Mouse (Mus musculus) kidney, postnatal 0 days (tissue): ENCODE measurements around the gene Aldh1a2. TPM values are rescaled to one million over a fixed set of nuclear protein-coding genes. Genes with fewer than 3 reads are reported as not detected.

ENCODE experiments used
- ATAC-seq: fragments of 200-750 bp; cut with Nextera tagmentation; replicated peaks from 2 replicates; pipeline ENCODE4 v1.8.0; 2017; ENCODE audit warnings: low read depth, moderate number of reproducible peaks, moderate TSS enrichment, moderate library complexity; ENCODE audit not compliant: low FRiP score
- DNase-seq: peaks from one replicate; pipeline ENCODE4 v3.0.0-alpha.2; 2016; ENCODE audit warnings: low spot score
- H3K27ac ChIP-seq: fragments of 300-500 bp; sonication (generic); 2 replicates; pipeline ENCODE4 v1.5.1; 2014; ENCODE audit warnings: mild to moderate bottlenecking
- H3K27me3 ChIP-seq: fragments of 300-500 bp; sonication (generic); 2 replicates; pipeline ENCODE4 v1.6.1; 2014; ENCODE audit warnings: low read length, mixed read lengths; ENCODE audit not compliant: insufficient read depth
- H3K36me3 ChIP-seq: fragments of 300-500 bp; sonication (generic); 2 replicates; pipeline ENCODE4 v1.6.1; 2014; ENCODE audit warnings: low read length, mixed read lengths; ENCODE audit not compliant: insufficient read depth
- H3K4me1 ChIP-seq: fragments of 300-500 bp; sonication (generic); replicated peaks from 2 replicates; pipeline ENCODE4 v1.6.1; 2014; ENCODE audit warnings: antibody characterized with exemption, low read length, mixed read lengths; ENCODE audit not compliant: insufficient read depth
- H3K4me2 ChIP-seq: fragments of 300-500 bp; sonication (generic); 2 replicates; pipeline ENCODE4 v1.6.1; 2014; ENCODE audit warnings: mild to moderate bottlenecking, low read length, moderate library complexity, mixed read lengths
- H3K4me3 ChIP-seq: fragments of 300-500 bp; sonication (generic); replicated peaks from 2 replicates; pipeline ENCODE4 v1.5.1; 2014; ENCODE audit warnings: low read depth, low read length
- H3K9ac ChIP-seq: fragments of 300-500 bp; sonication (generic); 2 replicates; pipeline ENCODE4 v1.6.1; 2014; ENCODE audit warnings: low read depth, low read length
- H3K9me3 ChIP-seq: fragments of 300-500 bp; sonication (generic); replicated peaks from 2 replicates; pipeline ENCODE4 v1.6.1; 2016; ENCODE audit warnings: low read length, inconsistent platforms, mixed read lengths
- CTCF ChIP-seq: IDR thresholded peaks from 2 replicates; pipeline ENCODE4 v1.5.1; 2016; ENCODE audit warnings: antibody characterized with exemption, low read depth, mild to moderate bottlenecking, moderate library complexity
- WGBS: fragments of 180-500 bp; shearing (Covaris S2); extraction: QIAGEN DNeasy Blood & Tissue Kit; methylation state at CpG from one replicate; pipeline ENCODE4 v1.1.7; 2014; 5-methylcytosine and 5-hydroxymethylcytosine counted together
- polyA plus RNA-seq: library from polyadenylated mRNA; unstranded; fragments of >200 nt; fragmentation: Nextera tagmentation; extraction: Ambion mirVana; gene quantifications from 2 replicates; pipeline ENCODE4 v1.2.1, GENCODE M21; 2015

The Aldh1a2 gene
- polyA plus RNA-seq, 1 experiment from 2014 or later = 177 TPM

- no peak overlapping the region for H3K4me3 ChIP-seq
- ATAC-seq (no peak), DNase-seq (peak; percentile 45)
- no peak for TF ChIP-seq CTCF
- H3K27ac ChIP-seq = no peak overlapping the region
- H3K4me1 ChIP-seq = no peaks in the 10 kb centered on the region
- no peak overlapping the region for H3K4me2 ChIP-seq
- no peak overlapping the region for H3K9ac ChIP-seq
- WGBS = 67% methylated on average over 2 of the region's 2 CpGs
- H3K36me3 ChIP-seq = no peaks in the 10 kb centered on the region
- H3K9me3 ChIP-seq = no peaks in the 10 kb centered on the region
- no peaks in the 10 kb centered on the region for H3K27me3 ChIP-seq
These were observed 38.8 kb downstream of the Aldh1a2 start for GRCm38 (mm10) chr9:71254380-71254779.

DNA sequence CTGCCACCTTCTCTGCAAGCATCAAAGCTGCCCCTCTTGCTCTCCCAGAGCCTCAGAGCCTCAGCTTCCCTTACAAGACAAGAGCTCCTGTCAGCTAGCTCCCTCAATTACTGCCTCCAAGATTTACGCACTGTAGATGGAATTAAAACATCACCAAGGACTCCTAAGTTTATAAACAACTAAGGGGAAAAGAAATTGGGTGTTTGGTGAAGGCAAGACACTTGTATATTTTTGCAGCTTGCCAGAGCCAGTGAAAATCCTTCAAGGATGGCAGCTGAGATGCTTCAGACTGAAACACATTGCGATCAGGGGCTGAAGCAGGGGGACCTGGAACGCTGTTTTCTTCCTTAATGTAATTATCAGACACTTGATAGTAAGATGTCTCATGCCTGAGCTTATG is 47.1 kb downstream of the Aldh1a2 start:
- Histone ChIP-seq H3K9ac (no peak overlapping the region), H3K36me3 (0 out of 2 replicates have a peak, but pooled peaks cover 6% of the 10 kb centered on the region), H3K9me3 (no peaks in the 10 kb centered on the region), H3K27ac (no peak overlapping the region), H3K4me2 (no peak overlapping the region), H3K4me1 (no peaks in the 10 kb centered on the region), H3K4me3 (no peak overlapping the region), H3K27me3 (no peaks in the 10 kb centered on the region)
- no peak for TF ChIP-seq CTCF
- ATAC-seq = no peak
- WGBS = 72% methylated on average over 3 of the region's 3 CpGs
- DNase-seq = no peak

GRCm38 (mm10) chr9:71269711-71270110 is 54.1 kb downstream of the Aldh1a2 start:
- H3K9me3 ChIP-seq = no peaks in the 10 kb centered on the region
- no peak for TF ChIP-seq CTCF
- H3K36me3 ChIP-seq = 0 out of 2 replicates have a peak, but pooled peaks cover 2% of the 10 kb centered on the region
- DNase-seq (peak; percentile 40), ATAC-seq (no peak)
- H3K9ac ChIP-seq = no peak overlapping the region
- H3K4me1 ChIP-seq = no peaks in the 10 kb centered on the region
- H3K4me2 ChIP-seq = no peak overlapping the region
- H3K27me3 ChIP-seq = no peaks in the 10 kb centered on the region
- no peak overlapping the region for H3K27ac ChIP-seq
- no peak overlapping the region for H3K4me3 ChIP-seq
- 66% methylated on average over 5 of the region's 5 CpGs for WGBS

GRCm38 (mm10) chr9:71270205-71270604 is 54.6 kb downstream of the Aldh1a2 start:
- Histone ChIP-seq H3K4me3 (no peak overlapping the region), H3K36me3 (0 out of 2 replicates have a peak, but pooled peaks cover 5% of the 10 kb centered on the region), H3K27me3 (no peaks in the 10 kb centered on the region), H3K9ac (no peak overlapping the region), H3K9me3 (no peaks in the 10 kb centered on the region), H3K4me1 (no peaks in the 10 kb centered on the region), H3K4me2 (no peak overlapping the region), H3K27ac (no peak overlapping the region)
- ATAC-seq = no peak
- TF ChIP-seq CTCF = no peak
- 85% methylated on average over 3 of the region's 3 CpGs for WGBS
- DNase-seq = no peak

DNA sequence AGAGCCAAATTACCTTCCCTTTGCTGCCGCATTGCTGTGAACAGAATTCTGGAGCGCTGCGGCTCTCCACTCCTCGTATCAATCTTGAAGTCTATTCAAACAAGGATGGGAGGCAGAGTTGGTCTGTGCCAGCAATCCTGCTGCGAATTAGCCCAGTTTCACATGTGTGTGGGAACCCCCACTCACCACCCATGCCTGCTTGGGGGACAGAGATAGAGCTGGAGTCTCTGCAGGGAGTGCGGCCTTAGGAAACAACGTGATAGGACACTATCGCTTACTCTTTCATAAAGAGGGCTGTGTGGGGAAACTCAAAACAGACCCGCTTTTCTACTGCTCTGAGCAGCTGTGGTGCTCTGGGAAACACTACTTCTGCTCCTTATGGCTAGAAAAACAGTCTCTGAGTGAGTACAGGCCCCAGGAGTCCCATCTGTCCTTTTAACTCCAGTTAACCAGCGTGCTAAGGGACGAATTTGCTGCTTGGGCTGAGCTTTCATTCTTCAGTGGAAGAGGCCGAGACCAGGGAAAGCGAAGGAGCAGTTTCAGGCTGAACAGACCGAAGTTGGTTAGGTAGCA is 60.6 kb downstream of the Aldh1a2 start:
- no peak for ATAC-seq
- H3K9ac ChIP-seq = no peak overlapping the region
- H3K27me3 ChIP-seq = no peaks in the 10 kb centered on the region
- no peak overlapping the region for H3K4me2 ChIP-seq
- no peak for DNase-seq
- H3K36me3 ChIP-seq = peaks cover 13% of the 10 kb centered on the region; the same call in 1 of the 2 replicates
- no peak overlapping the region for H3K27ac ChIP-seq
- WGBS = 69% methylated on average over 14 of the region's 14 CpGs
- no peaks in the 10 kb centered on the region for H3K4me1 ChIP-seq
- no peak for TF ChIP-seq CTCF
- H3K4me3 ChIP-seq = no peak overlapping the region
- H3K9me3 ChIP-seq = no peaks in the 10 kb centered on the region

GRCm38 (mm10) chr9:71278741-71279140 is 63.2 kb downstream of the Aldh1a2 start:
- no peak overlapping the region for H3K4me3 ChIP-seq
- no peak for TF ChIP-seq CTCF
- no peaks in the 10 kb centered on the region for H3K9me3 ChIP-seq
- H3K4me1 ChIP-seq = no peaks in the 10 kb centered on the region
- WGBS = 91% methylated on average over 4 of the region's 4 CpGs
- no peak overlapping the region for H3K9ac ChIP-seq
- DNase-seq (no peak), ATAC-seq (no peak)
- no peak overlapping the region for H3K27ac ChIP-seq
- H3K36me3 ChIP-seq = peaks cover 13% of the 10 kb centered on the region; the same call in 1 of the 2 replicates
- no peaks in the 10 kb centered on the region for H3K27me3 ChIP-seq
- no peak overlapping the region for H3K4me2 ChIP-seq

GRCm38 (mm10) chr9:71283156-71283555 is 67.6 kb downstream of the Aldh1a2 start:
- DNase-seq (no peak), ATAC-seq (no peak)
- no peak for TF ChIP-seq CTCF
- Histone ChIP-seq H3K9me3 (no peaks in the 10 kb centered on the region), H3K4me2 (no peak overlapping the region), H3K36me3 (peaks cover 8% of the 10 kb centered on the region; the same call in 1 of the 2 replicates), H3K27me3 (no peaks in the 10 kb centered on the region), H3K9ac (no peak overlapping the region), H3K27ac (no peak overlapping the region), H3K4me1 (no peaks in the 10 kb centered on the region), H3K4me3 (no peak overlapping the region)
- WGBS = 92% methylated on average over 7 of the region's 7 CpGs
